Mouse (Mus musculus): ENCODE results near the gene Pot1a.

- TF ChIP-seq POLR2A (IDR thresholded peaks at IDR 0.05; ENCODE audit: borderline replicate concordance, control insufficient read depth, low read depth, low read length): no peak
- no peak for TF ChIP-seq CTCF (IDR thresholded peaks at IDR 0.05; ENCODE audit: control insufficient read depth, insufficient read depth, low read length)
These were observed 41.5 kb downstream of the Pot1a start for GRCm38 (mm10) chr6:25767552-25767951.

Measured in bone marrow, adult 2 months (tissue).